In the genomic region with DNA sequence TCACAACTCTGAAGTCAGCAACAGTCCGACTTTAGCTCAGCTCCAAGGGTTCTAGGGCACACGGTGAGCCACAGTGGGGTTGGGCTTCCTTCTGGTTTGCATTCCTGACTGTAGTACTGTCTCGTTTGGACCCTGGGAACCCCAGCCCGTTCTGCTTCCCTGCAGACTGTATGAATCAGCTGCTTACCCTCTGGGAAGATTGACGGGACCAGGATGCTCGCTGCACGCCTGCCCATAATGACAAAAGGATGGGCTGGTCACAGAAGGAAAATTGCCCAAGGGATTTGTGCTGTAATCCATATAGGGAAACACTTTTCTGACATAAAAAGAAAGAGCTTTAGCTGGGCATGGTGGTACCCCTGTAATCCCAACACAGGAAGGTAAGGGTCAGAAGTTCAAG, we compare ENCODE assay signal across 22 mouse cellular contexts. TPM values are rescaled to one million over a fixed set of nuclear protein-coding genes. Genes with fewer than 3 reads are reported as not detected.
DNase-seq lines count a peak whose midpoint lies in the region; ATAC-seq and TF ChIP-seq lines count a peak whose summit lies in the region.
"Had no signal": no experiment of that assay in that cellular context is flagged by ENCODE, and none has a peak within 500 bp of the region (broad histone marks: within the 10 kb centered on the region; RNA-seq: fewer than 3 reads in every experiment).

No protein-coding gene starts in this region.

- H3K4me2 ChIP-seq in hindbrain, embryonic 12.5 days (replicated peaks), result no peak overlapping the region
- H3K4me2 ChIP-seq in limb, embryonic 15.5 days, result no peak overlapping the region
- no peak overlapping the region for H3K4me2 ChIP-seq in myocyte (ENCODE audit: low read depth)
- H3K4me2 ChIP-seq: forebrain, embryonic 13.5 days; heart, embryonic 12.5 days; hindbrain, embryonic 13.5 days; intestine, embryonic 15.5 days had no signal

- 77% methylated on average over 7 of the region's 7 CpGs for WGBS in hindbrain, embryonic 12.5 days
- WGBS in hindbrain, embryonic 10.5 days, result 76% methylated on average over 7 of the region's 7 CpGs
- WGBS in limb, embryonic 15.5 days, result 66% methylated on average over 7 of the region's 7 CpGs
- 76% methylated on average over 7 of the region's 7 CpGs for WGBS in limb, embryonic 10.5 days

- no peaks in the 10 kb centered on the region for H3K9me3 ChIP-seq in hindbrain, embryonic 12.5 days (replicated peaks)
- H3K9me3 ChIP-seq in hindbrain, embryonic 10.5 days, result no peaks in the 10 kb centered on the region
- H3K9me3 ChIP-seq in limb, embryonic 15.5 days, result no peaks in the 10 kb centered on the region
- H3K9me3 ChIP-seq in limb, embryonic 10.5 days (replicated peaks), result no peaks in the 10 kb centered on the region
- H3K9me3 ChIP-seq: forebrain, embryonic 13.5 days; G1E; heart, embryonic 12.5 days; hindbrain, embryonic 13.5 days; intestine, embryonic 15.5 days had no signal

- ATAC-seq in hindbrain, embryonic 12.5 days (ENCODE audit: low FRiP score), result no peak
- no peak for ATAC-seq in limb, embryonic 15.5 days (ENCODE audit: insufficient number of reproducible peaks, low FRiP score, low TSS enrichment, low read depth)
- ATAC-seq: CD4-positive, CD25-positive, alpha-beta regulatory T cell, adult 4 months; forebrain, embryonic 13.5 days; intestine, embryonic 15.5 days had no signal

- H3K79me3 ChIP-seq in C2C12 (ENCODE audit: low read depth), result no peaks in the 10 kb centered on the region

- TF ChIP-seq POLR2A in myocyte (IDR thresholded peaks at IDR 0.05; ENCODE audit: insufficient read length, low read depth), result no peak

- no peak overlapping the region for H3K27ac ChIP-seq in hindbrain, embryonic 12.5 days
- no peak overlapping the region for H3K27ac ChIP-seq in hindbrain, embryonic 10.5 days
- peak overlapping the region; percentile 33; the same call in 1 of the 2 replicates for H3K27ac ChIP-seq in limb, embryonic 15.5 days
- H3K27ac ChIP-seq in limb, embryonic 10.5 days, result no peak overlapping the region
- H3K27ac ChIP-seq: forebrain, embryonic 13.5 days; gastrocnemius, adult 2 months; hindbrain, embryonic 13.5 days; intestine, embryonic 15.5 days had no signal

- TF ChIP-seq CTCF in C2C12 (IDR thresholded peaks at IDR 0.05; ENCODE audit: control insufficient read depth, insufficient read depth, insufficient read length), result no peak

- H3K27me3 ChIP-seq in hindbrain, embryonic 12.5 days, result no peaks in the 10 kb centered on the region
- H3K27me3 ChIP-seq in hindbrain, embryonic 10.5 days (ENCODE audit: insufficient read depth, poor library complexity, severe bottlenecking), result no peaks in the 10 kb centered on the region
- H3K27me3 ChIP-seq in limb, embryonic 15.5 days, result no peaks in the 10 kb centered on the region
- H3K27me3 ChIP-seq in limb, embryonic 10.5 days (ENCODE audit: low read depth, poor library complexity, severe bottlenecking), result no peaks in the 10 kb centered on the region
- H3K27me3 ChIP-seq in C2C12 (ENCODE audit: control insufficient read depth, insufficient read depth, insufficient read length) (no peaks in the 10 kb centered on the region), myocyte (ENCODE audit: control insufficient read depth, insufficient read depth, insufficient read length) (no peaks in the 10 kb centered on the region)
- H3K27me3 ChIP-seq: forebrain, embryonic 13.5 days; heart, embryonic 12.5 days; hindbrain, embryonic 13.5 days; intestine, embryonic 15.5 days had no signal

- peaks cover 25% of the 10 kb centered on the region for H3K4me1 ChIP-seq in hindbrain, embryonic 12.5 days
- H3K4me1 ChIP-seq in hindbrain, embryonic 10.5 days (replicated peaks), result peaks cover 34% of the 10 kb centered on the region
- peaks cover 27% of the 10 kb centered on the region for H3K4me1 ChIP-seq in limb, embryonic 15.5 days
- peaks cover 25% of the 10 kb centered on the region for H3K4me1 ChIP-seq in limb, embryonic 10.5 days

- H3K79me2 ChIP-seq in C2C12 (ENCODE audit: control insufficient read depth, insufficient read depth), result no peaks in the 10 kb centered on the region
- no peaks in the 10 kb centered on the region for H3K79me2 ChIP-seq in myocyte (ENCODE audit: control insufficient read depth, insufficient read depth)

- H3ac ChIP-seq in C2C12 (ENCODE audit: control insufficient read depth, insufficient read length, low read depth) (no peak overlapping the region), myocyte (ENCODE audit: control insufficient read depth, insufficient read length) (no peak overlapping the region)

- H3K36me3 ChIP-seq in hindbrain, embryonic 12.5 days, result no peaks in the 10 kb centered on the region
- H3K36me3 ChIP-seq in hindbrain, embryonic 10.5 days, result no peaks in the 10 kb centered on the region
- no peaks in the 10 kb centered on the region for H3K36me3 ChIP-seq in limb, embryonic 15.5 days
- no peaks in the 10 kb centered on the region for H3K36me3 ChIP-seq in limb, embryonic 10.5 days
- H3K36me3 ChIP-seq in C2C12 (ENCODE audit: control insufficient read depth, insufficient read depth), result no peaks in the 10 kb centered on the region
- no peaks in the 10 kb centered on the region for H3K36me3 ChIP-seq in myocyte (ENCODE audit: control insufficient read depth, insufficient read depth)
- H3K36me3 ChIP-seq: heart, embryonic 12.5 days; hindbrain, embryonic 13.5 days; intestine, embryonic 15.5 days had no signal

- 0 out of 2 replicates have a peak overlapping the region, but pooled peaks have one; percentile 9 for H3K9ac ChIP-seq in hindbrain, embryonic 12.5 days
- no peak overlapping the region for H3K9ac ChIP-seq in limb, embryonic 15.5 days
- H3K9ac ChIP-seq: heart, embryonic 12.5 days; hindbrain, embryonic 13.5 days; intestine, embryonic 15.5 days had no signal

- no peak for DNase-seq in hindbrain, embryonic 10.5 days (ENCODE audit: low spot score)
- DNase-seq in limb, embryonic 10.5 days (ENCODE audit: low spot score), result no peak
- no peak for DNase-seq in adrenal gland, adult 8-10 months
- DNase-seq: adrenal gland, postnatal 25 days; cerebellum, adult 18-20 months; cerebellum, postnatal 36 days; gastrocnemius, adult 2 months; gastrocnemius, postnatal 25 days had no signal

- H3K4me3 ChIP-seq in hindbrain, embryonic 12.5 days, result no peak overlapping the region
- no peak overlapping the region for H3K4me3 ChIP-seq in hindbrain, embryonic 10.5 days
- no peak overlapping the region for H3K4me3 ChIP-seq in limb, embryonic 15.5 days
- H3K4me3 ChIP-seq in limb, embryonic 10.5 days, result no peak overlapping the region
- no peak overlapping the region for H3K4me3 ChIP-seq in C2C12 (ENCODE audit: insufficient read depth, poor library complexity, severe bottlenecking)
- H3K4me3 ChIP-seq in myocyte, result no peak overlapping the region
- H3K4me3 ChIP-seq: forebrain, embryonic 13.5 days; gastrocnemius, adult 2 months; heart, embryonic 12.5 days; hindbrain, embryonic 13.5 days; intestine, embryonic 15.5 days had no signal

TF ChIP-seq in C2C12, 6 proteins besides CTCF, POLR2A, EP300 and RAD21 (continues in another document):
- peak; percentile 66 for TF ChIP-seq MYOD1 (IDR thresholded peaks at IDR 0.05; ENCODE audit: control insufficient read depth, insufficient read length, low read depth)
- no peak for TF ChIP-seq USF1 (IDR thresholded peaks at IDR 0.05; ENCODE audit: low read depth)
- TF ChIP-seq CEBPB (IDR thresholded peaks at IDR 0.05; ENCODE audit: low read depth), result no peak
- no peak for TF ChIP-seq FOSL1 (IDR thresholded peaks at IDR 0.05; ENCODE audit: insufficient read depth, low read length, poor library complexity, severe bottlenecking)

TF ChIP-seq in myocyte, 11 proteins besides CTCF, POLR2A, EP300 and RAD21:
- no peak for TF ChIP-seq REST (IDR thresholded peaks at IDR 0.05; ENCODE audit: insufficient read depth, insufficient read length)
- TF ChIP-seq MYOD1 (IDR thresholded peaks at IDR 0.05; ENCODE audit: control insufficient read depth in 1 of 3, insufficient read length in 2 of 3, low read depth in 2 of 3), result peak; percentile 23 to 58 (median 49)

RNA-seq across cellular contexts. Expression of a gene that starts 3.6 kb away (rescaled TPM):
- polyA plus RNA-seq in hindbrain, embryonic 12.5 days (2016; fragmentation: Nextera tagmentation; extraction: Ambion mirVana), result 5.4 and 5.6 TPM in 2 replicates
- 8.7 and 9.9 TPM in 2 replicates for polyA plus RNA-seq in hindbrain, embryonic 10.5 days (2016; fragmentation: Nextera tagmentation; extraction: Ambion mirVana)
- polyA plus RNA-seq in limb, embryonic 15.5 days (2015; fragmentation: Nextera tagmentation; extraction: Ambion mirVana), result 5.5 and 6.1 TPM in 2 replicates
- 12.5 and 16.2 TPM in 2 replicates for polyA plus RNA-seq in limb, embryonic 10.5 days (2016; fragmentation: Nextera tagmentation; extraction: Ambion mirVana)
- 10.8 TPM for polyA plus RNA-seq in C2C12 (2012; fragmentation: generic; extraction: Trizol)
- 21.1 TPM for polyA plus RNA-seq in myocyte (2012; fragmentation: generic; extraction: Trizol)
- total RNA-seq in adrenal gland, adult 8-10 months (2022), result 10 to 100 TPM; 17.5 to 21.4 (median 18.9) TPM

RNA-seq across cellular contexts. Expression of a gene that starts 24.4 kb away (rescaled TPM):
- polyA plus RNA-seq in hindbrain, embryonic 12.5 days (2016; fragmentation: Nextera tagmentation; extraction: Ambion mirVana), result 1.8 and 3.1 TPM in 2 replicates
- 2.6 and 3.0 TPM in 2 replicates for polyA plus RNA-seq in hindbrain, embryonic 10.5 days (2016; fragmentation: Nextera tagmentation; extraction: Ambion mirVana)
- polyA plus RNA-seq in limb, embryonic 15.5 days (2015; fragmentation: Nextera tagmentation; extraction: Ambion mirVana), result 1.9 and 2.0 TPM in 2 replicates
- polyA plus RNA-seq in limb, embryonic 10.5 days (2016; fragmentation: Nextera tagmentation; extraction: Ambion mirVana), result 1.5 and 2.7 TPM in 2 replicates
- 7.3 TPM for polyA plus RNA-seq in C2C12 (2012; fragmentation: generic; extraction: Trizol)
- polyA plus RNA-seq in myocyte (2012; fragmentation: generic; extraction: Trizol), result 10.9 TPM
- 1 to 10 TPM; 2.0 to 3.3 (median 2.4) TPM for total RNA-seq in adrenal gland, adult 8-10 months (2022)
- total RNA-seq: granulocyte monocyte progenitor cell, adult 5-6 weeks had no signal

RNA-seq across cellular contexts. Expression of a gene that starts 34.2 kb away (rescaled TPM):
- not detected in 2 replicates for polyA plus RNA-seq in hindbrain, embryonic 12.5 days (2016; fragmentation: Nextera tagmentation; extraction: Ambion mirVana)
- not detected in 2 replicates for polyA plus RNA-seq in hindbrain, embryonic 10.5 days (2016; fragmentation: Nextera tagmentation; extraction: Ambion mirVana)
- polyA plus RNA-seq in limb, embryonic 15.5 days (2015; fragmentation: Nextera tagmentation; extraction: Ambion mirVana), result not detected in 2 replicates
- not detected in 2 replicates for polyA plus RNA-seq in limb, embryonic 10.5 days (2016; fragmentation: Nextera tagmentation; extraction: Ambion mirVana)
- polyA plus RNA-seq in C2C12 (2012; fragmentation: generic; extraction: Trizol) (not detected), myocyte (2012; fragmentation: generic; extraction: Trizol) (not detected)
- under 1 TPM in 1 of 4 experiments, not detected in 3; 0.34 TPM for total RNA-seq in adrenal gland, adult 8-10 months (2022)
- total RNA-seq: adrenal gland, adult 18-20 months; adrenal gland, postnatal 25 days; gastrocnemius, adult 2 months; gastrocnemius, postnatal 25 days; granulocyte monocyte progenitor cell, adult 5-6 weeks; heart, postnatal 25 days had no signal
- polyA plus RNA-seq: CD4-positive, CD25-positive, alpha-beta regulatory T cell, adult 4 months; embryonic facial prominence, embryonic 11.5 days; G1E; heart, embryonic 12.5 days; intestine, embryonic 15.5 days had no signal

RNA-seq across cellular contexts. Expression of a gene that starts 36.2 kb away (rescaled TPM):
- 42.7 and 44.5 TPM in 2 replicates for polyA plus RNA-seq in hindbrain, embryonic 12.5 days (2016; fragmentation: Nextera tagmentation; extraction: Ambion mirVana)
- 22.0 and 25.8 TPM in 2 replicates for polyA plus RNA-seq in hindbrain, embryonic 10.5 days (2016; fragmentation: Nextera tagmentation; extraction: Ambion mirVana)
- polyA plus RNA-seq in limb, embryonic 15.5 days (2015; fragmentation: Nextera tagmentation; extraction: Ambion mirVana), result 30.8 and 35.5 TPM in 2 replicates
- polyA plus RNA-seq in limb, embryonic 10.5 days (2016; fragmentation: Nextera tagmentation; extraction: Ambion mirVana), result 16.3 and 23.3 TPM in 2 replicates
- polyA plus RNA-seq in C2C12 (2012; fragmentation: generic; extraction: Trizol) (13.6 TPM), myocyte (2012; fragmentation: generic; extraction: Trizol) (18.1 TPM)
- 10 to 100 TPM; 28.2 to 38.2 (median 33.1) TPM for total RNA-seq in adrenal gland, adult 8-10 months (2022)
